Mouse (Mus musculus) midbrain, embryonic 12.5 days (tissue): ENCODE measurements around the gene Gm28372. TPM values are rescaled to one million over a fixed set of nuclear protein-coding genes. Genes with fewer than 3 reads are reported as not detected.
"Not testable (repeated sequence)": the region's sequence is repeated elsewhere in the genome, so short reads cannot be mapped to it uniquely, and the experiment has no call there.

Experiments used
- ATAC-seq: fragments of 200-750 bp; cut with Nextera tagmentation; 2 replicates; pipeline ENCODE4 v1.8.0; 2017; ENCODE audit warnings: low read depth, moderate TSS enrichment, moderate library complexity; ENCODE audit not compliant: low FRiP score
- H3K27ac ChIP-seq: fragments of 300-500 bp; sonication (generic); replicated peaks from 2 replicates; pipeline ENCODE4 v1.5.1; 2016; ENCODE audit warnings: mild to moderate bottlenecking
- H3K27me3 ChIP-seq: fragments of 300-500 bp; sonication (generic); 2 replicates; pipeline ENCODE4 v1.6.1; 2016; ENCODE audit warnings: mild to moderate bottlenecking
- H3K36me3 ChIP-seq: fragments of 300-500 bp; sonication (generic); 2 replicates; pipeline ENCODE4 v1.6.1; 2016
- H3K4me1 ChIP-seq: fragments of 300-500 bp; sonication (generic); 2 replicates; pipeline ENCODE4 v1.6.1; 2016
- H3K4me2 ChIP-seq: fragments of 300-500 bp; sonication (generic); replicated peaks from 2 replicates; pipeline ENCODE4 v1.6.1; 2016; ENCODE audit warnings: mild to moderate bottlenecking, moderate library complexity
- H3K4me3 ChIP-seq: fragments of 300-500 bp; sonication (generic); 2 replicates; pipeline ENCODE4 v1.5.1; 2016; ENCODE audit warnings: mild to moderate bottlenecking
- H3K9ac ChIP-seq: fragments of 300-500 bp; sonication (generic); replicated peaks from 2 replicates; pipeline ENCODE4 v1.6.1; 2016; ENCODE audit warnings: mild to moderate bottlenecking, moderate library complexity
- H3K9me3 ChIP-seq: fragments of 300-500 bp; sonication (generic); 2 replicates; pipeline ENCODE4 v1.6.1; 2016; ENCODE audit warnings: mild to moderate bottlenecking
- WGBS: fragments of 180-500 bp; shearing (Covaris S2); methylation state at CpG from one replicate; pipeline ENCODE4 v1.1.7; 2016; 5-methylcytosine and 5-hydroxymethylcytosine counted together
- polyA plus RNA-seq: library from polyadenylated mRNA; unstranded; fragments of >200 nt; fragmentation: Nextera tagmentation; extraction: Ambion mirVana; gene quantifications from 2 replicates; pipeline ENCODE4 v1.2.1, GENCODE M21; 2016

Gene Gm28372
- 0.13 and 0.23 TPM in 2 replicates for polyA plus RNA-seq

DNA sequence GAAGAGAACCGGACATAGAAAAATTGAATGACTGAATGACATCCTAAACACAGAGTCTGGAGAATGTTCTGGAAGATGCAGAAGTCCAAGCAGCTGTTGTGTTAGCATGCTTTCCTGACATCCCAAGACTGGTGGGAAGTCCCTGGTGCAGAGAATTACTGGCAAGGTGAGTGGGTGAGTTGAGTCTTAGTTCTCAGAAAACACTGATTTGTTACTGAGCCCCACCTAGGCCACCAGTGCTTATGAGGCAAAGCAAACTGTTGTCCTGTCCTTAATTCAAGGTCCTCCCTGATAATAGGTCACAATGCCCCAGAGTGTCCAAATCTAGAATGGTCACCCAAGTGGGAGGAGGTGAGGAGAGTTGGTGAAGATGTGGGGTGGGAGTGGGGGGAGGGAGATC, at the start of gene Gm28372, which contains the start of gene 1700020A23Rik:
TSS of gene Gm28372 (plus strand) at position 301 of the 400 bp plus-strand sequence.
TSS of gene 1700020A23Rik (plus strand) at position 321 of the 400 bp plus-strand sequence.
- Histone ChIP-seq H3K9me3 (no peaks in the 10 kb centered on the region), H3K4me2 (no peak within 1 kb of the TSS), H3K4me1 (peaks cover 13% of the 10 kb centered on the region; the same call in 1 of the 2 replicates), H3K27ac (no peak within 1 kb of the TSS), H3K9ac (no peak within 1 kb of the TSS), H3K36me3 (no peaks in the 10 kb centered on the region), H3K4me3 (no peak within 1 kb of the TSS), H3K27me3 (peaks cover 9% of the 10 kb centered on the region)
- 93% methylated on average over 1 of the region's 1 CpGs for WGBS
- no peak for ATAC-seq

DNA sequence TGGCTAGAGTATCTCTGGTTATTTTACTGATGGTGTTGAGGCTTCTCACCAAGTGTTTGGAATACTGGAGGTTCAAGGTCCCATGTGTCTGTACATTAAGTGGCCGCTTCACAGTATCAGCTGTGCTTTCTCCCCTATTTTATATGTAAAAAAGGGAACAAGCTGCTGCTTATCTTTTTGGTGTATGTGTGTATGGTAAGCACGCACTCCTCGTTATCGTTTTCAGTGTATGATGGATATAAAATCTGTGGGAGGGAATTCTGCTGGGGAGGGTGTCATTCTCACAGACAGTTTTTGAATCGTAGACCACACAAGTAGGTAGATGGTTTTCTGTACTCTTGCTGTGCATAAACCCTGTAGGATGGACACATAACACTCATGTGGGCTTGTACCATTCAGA, 47.5 kb upstream of the Gm28372 start:
- H3K9me3 ChIP-seq: no peaks in the 10 kb centered on the region
- H3K27ac ChIP-seq: no peak overlapping the region
- 91% methylated on average over 5 of the region's 5 CpGs for WGBS
- no peak overlapping the region for H3K4me3 ChIP-seq
- no peaks in the 10 kb centered on the region for H3K36me3 ChIP-seq
- no peak overlapping the region for H3K9ac ChIP-seq
- peaks cover 16% of the 10 kb centered on the region for H3K4me1 ChIP-seq
- no peak overlapping the region for H3K4me2 ChIP-seq
- peaks cover 41% of the 10 kb centered on the region for H3K27me3 ChIP-seq
- ATAC-seq: no peak

DNA sequence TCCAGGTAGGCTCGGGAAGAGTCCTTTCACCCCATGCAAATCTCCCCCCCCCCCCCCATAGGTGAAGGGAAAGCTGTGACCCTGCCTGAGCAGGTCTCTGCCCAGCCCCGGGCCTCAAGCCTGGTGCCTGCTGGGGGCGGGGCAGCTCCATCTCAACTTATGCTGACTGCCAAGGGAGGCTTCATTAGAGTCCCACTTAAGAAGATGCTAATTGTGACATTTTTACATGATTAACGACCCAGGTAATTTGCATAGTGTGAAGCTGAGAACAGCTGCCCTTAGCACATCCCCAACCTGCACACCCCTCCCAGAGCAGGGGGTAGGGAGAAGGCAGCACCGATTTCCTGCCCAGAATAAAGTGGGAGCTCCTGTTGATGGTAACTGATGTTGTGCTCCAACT, 46.2 kb upstream of the Gm28372 start:
- ATAC-seq: no peak
- Histone ChIP-seq H3K4me2 (no peak overlapping the region), H3K4me3 (no peak overlapping the region), H3K9ac (no peak overlapping the region), H3K36me3 (no peaks in the 10 kb centered on the region), H3K27ac (no peak overlapping the region), H3K27me3 (peaks cover 54% of the 10 kb centered on the region), H3K4me1 (peaks cover 16% of the 10 kb centered on the region), H3K9me3 (no peaks in the 10 kb centered on the region)
- 38% methylated on average over 5 of the region's 5 CpGs for WGBS

DNA sequence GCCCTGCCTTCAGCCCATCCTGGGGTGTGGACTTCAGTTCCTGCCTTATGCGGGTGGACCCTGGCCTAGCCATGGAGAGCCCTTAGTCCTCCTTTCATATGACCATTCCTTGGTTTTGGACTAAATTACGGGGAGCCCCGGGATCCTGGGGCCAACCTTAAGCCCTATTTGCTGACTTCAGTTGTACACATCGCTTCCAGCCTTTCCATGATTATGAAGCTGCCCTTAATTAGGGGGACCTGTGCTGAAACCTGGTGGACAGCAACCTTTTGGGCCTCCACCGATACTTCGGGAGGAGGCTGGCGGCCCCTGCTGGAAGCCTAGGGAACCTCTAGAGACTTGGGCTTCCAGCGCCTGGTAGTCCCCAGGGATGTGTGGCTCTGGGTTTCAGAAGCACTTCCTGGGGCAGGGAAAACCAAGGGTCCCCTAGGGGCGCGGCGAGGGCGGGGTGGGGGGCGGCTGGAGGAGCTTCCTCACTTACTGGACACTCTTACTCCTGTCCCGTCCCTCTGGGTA, 42.5 kb upstream of the Gm28372 start:
- Histone ChIP-seq H3K4me2 (0 out of 2 replicates have a peak overlapping the region, but pooled peaks have one; percentile 11), H3K36me3 (no peaks in the 10 kb centered on the region), H3K9me3 (no peaks in the 10 kb centered on the region), H3K4me3 (no peak overlapping the region), H3K27ac (no peak overlapping the region), H3K4me1 (peaks cover 23% of the 10 kb centered on the region), H3K9ac (no peak overlapping the region), H3K27me3 (peaks cover 66% of the 10 kb centered on the region)
- 4% methylated on average over 14 of the region's 14 CpGs for WGBS
- no peak for ATAC-seq

DNA sequence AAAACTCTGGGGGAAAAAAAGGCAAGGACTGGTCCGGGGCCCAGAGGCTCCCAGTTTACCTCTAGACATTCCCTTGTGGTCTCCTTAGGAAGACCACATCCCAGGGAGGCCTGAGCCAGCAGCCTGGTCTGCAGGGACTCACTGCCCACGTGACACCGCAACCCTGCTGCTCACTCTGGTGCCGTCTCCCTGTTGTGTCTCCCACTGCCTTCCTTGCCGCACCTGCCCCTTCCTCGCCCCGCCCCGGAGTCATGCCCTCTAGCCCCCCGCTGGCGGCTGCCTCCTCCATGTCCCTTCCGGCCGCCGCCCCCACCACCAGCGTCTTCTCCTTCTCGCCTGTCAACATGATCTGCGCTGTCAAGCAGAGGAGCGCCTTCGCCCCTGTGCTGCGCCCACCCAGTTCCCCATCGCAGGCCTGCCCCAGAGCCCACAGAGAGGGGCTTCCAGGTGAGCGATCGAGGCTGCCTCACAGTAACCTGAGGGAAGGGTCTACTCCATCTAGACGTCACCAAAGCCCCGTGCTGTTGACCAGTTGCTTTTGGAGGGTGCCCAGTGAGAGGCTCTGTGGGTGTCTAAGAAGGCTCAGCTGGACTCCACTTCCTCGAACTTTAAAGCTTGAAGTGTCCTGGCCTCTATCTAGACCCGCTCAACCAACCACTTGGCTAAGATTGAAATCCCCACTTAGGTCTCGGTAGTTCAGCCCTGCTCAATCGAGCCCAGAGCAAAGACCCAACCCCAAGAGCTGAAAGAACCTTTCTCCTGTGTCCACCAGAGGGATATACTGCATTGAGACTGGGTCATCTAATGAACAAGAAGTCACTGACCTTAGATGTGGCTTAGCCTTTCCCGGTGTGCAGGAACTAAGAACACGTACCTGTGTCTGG, 39.6 kb upstream of the Gm28372 start:
- peak overlapping the region; percentile 36 for H3K4me3 ChIP-seq
- H3K4me2 ChIP-seq: peak overlapping the region; percentile 58
- WGBS: 7% methylated on average over 30 of the region's 30 CpGs
- H3K27ac ChIP-seq: no peak overlapping the region
- no peak for ATAC-seq
- no peaks in the 10 kb centered on the region for H3K9me3 ChIP-seq
- H3K27me3 ChIP-seq: peaks cover 46% of the 10 kb centered on the region
- H3K36me3 ChIP-seq: no peaks in the 10 kb centered on the region
- peak overlapping the region; percentile 32; the same call in 1 of the 2 replicates for H3K9ac ChIP-seq
- peaks cover 18% of the 10 kb centered on the region for H3K4me1 ChIP-seq

GRCm38 (mm10) chr2:130367386-130367785, 37.7 kb upstream of the Gm28372 start:
- Histone ChIP-seq H3K4me3 (no peak overlapping the region), H3K9ac (no peak overlapping the region), H3K4me1 (peaks cover 11% of the 10 kb centered on the region), H3K9me3 (no peaks in the 10 kb centered on the region), H3K27me3 (peaks cover 27% of the 10 kb centered on the region), H3K36me3 (no peaks in the 10 kb centered on the region), H3K27ac (no peak overlapping the region), H3K4me2 (no peak overlapping the region)
- ATAC-seq: no peak
- WGBS: 77% methylated on average over 4 of the region's 4 CpGs

GRCm38 (mm10) chr2:130373026-130373425, 32.0 kb upstream of the Gm28372 start:
- not testable (repeated sequence) for H3K4me2 ChIP-seq, H3K4me3 ChIP-seq, H3K27ac ChIP-seq, H3K27me3 ChIP-seq, ATAC-seq, H3K9ac ChIP-seq, H3K9me3 ChIP-seq, H3K36me3 ChIP-seq, H3K4me1 ChIP-seq
- WGBS: 63% methylated on average over 1 of the region's 1 CpGs

- Histone ChIP-seq H3K9ac (no peak overlapping the region), H3K27me3 (no peaks in the 10 kb centered on the region), H3K36me3 (no peaks in the 10 kb centered on the region), H3K4me2 (no peak overlapping the region), H3K9me3 (no peaks in the 10 kb centered on the region), H3K4me3 (no peak overlapping the region), H3K4me1 (peaks cover 3% of the 10 kb centered on the region; the same call in 1 of the 2 replicates), H3K27ac (no peak overlapping the region)
- no peak for ATAC-seq
- WGBS: 85% methylated on average over 4 of the region's 4 CpGs
These were observed 30.1 kb upstream of the Gm28372 start for GRCm38 (mm10) chr2:130374951-130375350.

DNA sequence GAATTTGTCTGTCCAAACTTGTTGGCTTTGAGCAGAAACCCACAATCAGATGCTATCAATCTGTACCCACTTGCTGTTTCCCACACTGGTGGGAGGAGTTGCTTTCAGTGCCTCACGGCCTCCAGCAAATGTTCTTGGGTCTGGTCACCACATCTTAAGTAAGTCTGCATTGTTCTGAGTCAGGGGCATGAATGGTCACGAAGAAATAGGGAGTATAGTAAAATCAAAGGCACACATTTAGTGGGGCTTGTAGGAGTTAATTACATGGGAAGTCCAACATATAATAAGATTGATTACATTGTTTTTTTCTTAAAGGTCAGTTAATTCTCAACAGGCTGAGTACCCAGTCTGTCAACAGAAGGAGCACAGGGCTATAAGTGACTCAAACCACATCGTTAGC, 21.8 kb upstream of the Gm28372 start:
- Histone ChIP-seq H3K9ac (no peak overlapping the region), H3K27me3 (no peaks in the 10 kb centered on the region), H3K4me1 (no peaks in the 10 kb centered on the region), H3K4me3 (no peak overlapping the region), H3K9me3 (no peaks in the 10 kb centered on the region), H3K36me3 (no peaks in the 10 kb centered on the region), H3K27ac (no peak overlapping the region), H3K4me2 (no peak overlapping the region)
- WGBS: 52% methylated on average over 3 of the region's 3 CpGs
- no peak for ATAC-seq

- H3K9me3 ChIP-seq: no peaks in the 10 kb centered on the region
- H3K27ac ChIP-seq: no peak overlapping the region
- H3K9ac ChIP-seq: no peak overlapping the region
- ATAC-seq: no peak
- no peaks in the 10 kb centered on the region for H3K27me3 ChIP-seq
- H3K36me3 ChIP-seq: no peaks in the 10 kb centered on the region
- H3K4me1 ChIP-seq: no peaks in the 10 kb centered on the region
- H3K4me2 ChIP-seq: no peak overlapping the region
- 81% methylated on average over 6 of the region's 6 CpGs for WGBS
- H3K4me3 ChIP-seq: no peak overlapping the region
These were observed 21.1 kb upstream of the Gm28372 start for GRCm38 (mm10) chr2:130383895-130384294.

DNA sequence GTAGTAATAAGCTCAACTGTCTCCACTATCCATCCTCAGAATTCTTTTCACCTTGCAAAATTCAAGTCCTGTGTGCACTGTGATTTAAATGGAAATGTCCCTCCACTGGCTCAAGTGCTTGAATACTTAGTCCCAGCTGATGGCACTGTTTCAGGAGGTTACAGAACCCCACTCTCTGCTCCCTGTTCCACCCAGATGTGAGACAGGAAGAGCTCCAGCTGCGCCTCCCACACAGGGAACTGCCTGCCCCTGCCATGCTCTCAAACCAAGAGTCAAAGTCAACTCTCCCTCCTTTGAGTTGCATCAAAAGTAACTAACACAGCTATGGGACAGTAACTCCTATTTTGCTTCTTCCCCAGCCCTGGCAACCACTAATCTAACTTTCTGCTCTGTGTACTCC, 18.8 kb upstream of the Gm28372 start:
- H3K4me2 ChIP-seq: no peak overlapping the region

DNA sequence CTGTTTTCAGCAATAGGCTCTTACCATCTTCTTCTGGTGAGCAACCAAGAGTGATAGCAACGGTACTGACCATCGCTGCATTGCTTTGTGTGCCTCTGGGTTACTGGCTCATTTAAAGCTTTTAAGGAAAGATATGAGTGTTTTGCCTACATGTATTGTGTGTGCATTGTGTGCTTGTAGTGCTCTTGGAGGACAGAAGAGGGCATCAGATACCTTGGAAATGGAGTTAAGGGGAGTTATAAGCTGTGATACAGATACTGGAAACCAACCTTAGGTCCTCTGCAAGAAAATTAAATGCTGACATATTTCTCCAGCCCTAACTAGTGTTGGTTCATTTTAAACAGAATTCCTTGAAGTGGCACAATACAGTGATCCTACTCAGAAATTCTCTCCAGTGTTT, 16.2 kb upstream of the Gm28372 start:
- H3K27ac ChIP-seq: no peak overlapping the region
- no peak overlapping the region for H3K9ac ChIP-seq
- H3K4me2 ChIP-seq: no peak overlapping the region
- H3K36me3 ChIP-seq: peaks cover 7% of the 10 kb centered on the region; the same call in 1 of the 2 replicates
- no peaks in the 10 kb centered on the region for H3K27me3 ChIP-seq
- no peak overlapping the region for H3K4me3 ChIP-seq
- H3K4me1 ChIP-seq: no peaks in the 10 kb centered on the region
- no peak for ATAC-seq
- H3K9me3 ChIP-seq: no peaks in the 10 kb centered on the region
- 84% methylated on average over 2 of the region's 2 CpGs for WGBS

More for the DNA sequence above, 18.8 kb upstream of the Gm28372 start:
- Histone ChIP-seq H3K27ac (no peak overlapping the region), H3K4me3 (no peak overlapping the region), H3K27me3 (no peaks in the 10 kb centered on the region), H3K4me1 (no peaks in the 10 kb centered on the region), H3K9me3 (no peaks in the 10 kb centered on the region), H3K36me3 (no peaks in the 10 kb centered on the region), H3K9ac (no peak overlapping the region)
- WGBS: 89% methylated on average over 1 of the region's 1 CpGs
- ATAC-seq: no peak
